Mouse (Mus musculus): ENCODE measurements at regions not wholly inside any gene's neighbourhood (a gene's known extent, or its start where the extent isn't known, plus 50 kb on each side); places are given as distances from the start of the nearest gene placed in this dataset.
A peak's percentile ranks its signal among the peaks of the same experiment; 100 is the strongest.

- 33% methylated on average over 22 of the region's 22 CpGs for WGBS
- Histone ChIP-seq H3K27me3 (ENCODE audit: control insufficient read depth, insufficient read depth, low read length) (no peaks in the 10 kb centered on the region), H3K27ac (ENCODE audit: insufficient read depth, low read depth, low read length) (no peak overlapping the region), H3K4me3 (ENCODE audit: low read depth, low read length) (0 out of 2 replicates have a peak overlapping the region, but pooled peaks have one; percentile 4), H3K4me1 (ENCODE audit: control insufficient read depth, insufficient read depth, insufficient read length, low read length) (no peaks in the 10 kb centered on the region), H3K36me3 (ENCODE audit: control insufficient read depth, insufficient read depth, low read length) (no peaks in the 10 kb centered on the region)
- TF ChIP-seq CTCF (IDR thresholded peaks at IDR 0.05; ENCODE audit: extremely low read depth, insufficient read length, insufficient replicate concordance, low read depth, low read length) (no peak), POLR2A (IDR thresholded peaks at IDR 0.05; ENCODE audit: low read depth, low read length) (no peak)
These were observed 263.0 kb upstream of the Adamts16 start for GRCm38 (mm10) chr13:71104419-71105228.

GRCm38 (mm10) chr13:71084301-71084700 is 242.7 kb upstream of the Adamts16 start:
- Histone ChIP-seq H3K27ac (ENCODE audit: insufficient read depth, low read depth, low read length) (no peak overlapping the region), H3K27me3 (ENCODE audit: control insufficient read depth, insufficient read depth, low read length) (no peaks in the 10 kb centered on the region), H3K36me3 (ENCODE audit: control insufficient read depth, insufficient read depth, low read length) (no peaks in the 10 kb centered on the region), H3K4me3 (ENCODE audit: low read depth, low read length) (no peak overlapping the region), H3K4me1 (ENCODE audit: control insufficient read depth, insufficient read depth, insufficient read length, low read length) (no peaks in the 10 kb centered on the region)
- 47% methylated on average over 6 of the region's 6 CpGs for WGBS
- TF ChIP-seq POLR2A (IDR thresholded peaks at IDR 0.05; ENCODE audit: low read depth, low read length) (no peak), CTCF (IDR thresholded peaks at IDR 0.05; ENCODE audit: extremely low read depth, insufficient read length, insufficient replicate concordance, low read depth, low read length) (no peak)

- H3K27me3 ChIP-seq (ENCODE audit: control insufficient read depth, insufficient read depth, low read length), result no peaks in the 10 kb centered on the region
- H3K36me3 ChIP-seq (ENCODE audit: control insufficient read depth, insufficient read depth, low read length), result no peaks in the 10 kb centered on the region
- no peaks in the 10 kb centered on the region for H3K4me1 ChIP-seq (ENCODE audit: control insufficient read depth, insufficient read depth, insufficient read length, low read length)
- no peak overlapping the region for H3K27ac ChIP-seq (ENCODE audit: insufficient read depth, low read depth, low read length)
- no peak for TF ChIP-seq POLR2A (IDR thresholded peaks at IDR 0.05; ENCODE audit: low read depth, low read length)
- no peak for TF ChIP-seq CTCF (IDR thresholded peaks at IDR 0.05; ENCODE audit: extremely low read depth, insufficient read length, insufficient replicate concordance, low read depth, low read length)
- H3K4me3 ChIP-seq (ENCODE audit: low read depth, low read length), result no peak overlapping the region
- 89% methylated on average over 4 of the region's 4 CpGs for WGBS
These were observed 234.3 kb upstream of the Adamts16 start for GRCm38 (mm10) chr13:71075916-71076315.

GRCm38 (mm10) chr13:71074012-71074411 is 232.4 kb upstream of the Adamts16 start:
- Histone ChIP-seq H3K36me3 (ENCODE audit: control insufficient read depth, insufficient read depth, low read length) (no peaks in the 10 kb centered on the region), H3K4me3 (ENCODE audit: low read depth, low read length) (no peak overlapping the region), H3K27ac (ENCODE audit: insufficient read depth, low read depth, low read length) (no peak overlapping the region), H3K27me3 (ENCODE audit: control insufficient read depth, insufficient read depth, low read length) (no peaks in the 10 kb centered on the region), H3K4me1 (ENCODE audit: control insufficient read depth, insufficient read depth, insufficient read length, low read length) (no peaks in the 10 kb centered on the region)
- 72% methylated on average over 10 of the region's 10 CpGs for WGBS
- TF ChIP-seq POLR2A (IDR thresholded peaks at IDR 0.05; ENCODE audit: low read depth, low read length), result no peak
- no peak for TF ChIP-seq CTCF (IDR thresholded peaks at IDR 0.05; ENCODE audit: extremely low read depth, insufficient read length, insufficient replicate concordance, low read depth, low read length)

GRCm38 (mm10) chr13:71068757-71069201 is 227.2 kb upstream of the Adamts16 start:
- TF ChIP-seq CTCF (IDR thresholded peaks at IDR 0.05; ENCODE audit: extremely low read depth, insufficient read length, insufficient replicate concordance, low read depth, low read length) (no peak), POLR2A (IDR thresholded peaks at IDR 0.05; ENCODE audit: low read depth, low read length) (no peak)
- no peak overlapping the region for H3K27ac ChIP-seq (ENCODE audit: insufficient read depth, low read depth, low read length)
- 57% methylated on average over 11 of the region's 11 CpGs for WGBS
- no peaks in the 10 kb centered on the region for H3K27me3 ChIP-seq (ENCODE audit: control insufficient read depth, insufficient read depth, low read length)
- H3K36me3 ChIP-seq (ENCODE audit: control insufficient read depth, insufficient read depth, low read length), result no peaks in the 10 kb centered on the region
- H3K4me1 ChIP-seq (ENCODE audit: control insufficient read depth, insufficient read depth, insufficient read length, low read length), result no peaks in the 10 kb centered on the region
- H3K4me3 ChIP-seq (ENCODE audit: low read depth, low read length), result no peak overlapping the region

- Histone ChIP-seq H3K4me3 (ENCODE audit: low read depth, low read length) (no peak overlapping the region), H3K36me3 (ENCODE audit: control insufficient read depth, insufficient read depth, low read length) (no peaks in the 10 kb centered on the region), H3K27ac (ENCODE audit: insufficient read depth, low read depth, low read length) (no peak overlapping the region), H3K27me3 (ENCODE audit: control insufficient read depth, insufficient read depth, low read length) (no peaks in the 10 kb centered on the region), H3K4me1 (ENCODE audit: control insufficient read depth, insufficient read depth, insufficient read length, low read length) (no peaks in the 10 kb centered on the region)
- TF ChIP-seq CTCF (IDR thresholded peaks at IDR 0.05; ENCODE audit: extremely low read depth, insufficient read length, insufficient replicate concordance, low read depth, low read length) (no peak), POLR2A (IDR thresholded peaks at IDR 0.05; ENCODE audit: low read depth, low read length) (no peak)
- 56% methylated on average over 4 of the region's 4 CpGs for WGBS
These were observed 226.4 kb upstream of the Adamts16 start for GRCm38 (mm10) chr13:71068011-71068410.

GRCm38 (mm10) chr13:71065568-71065967 is 224.0 kb upstream of the Adamts16 start:
- H3K4me3 ChIP-seq (ENCODE audit: low read depth, low read length), result no peak overlapping the region
- no peaks in the 10 kb centered on the region for H3K27me3 ChIP-seq (ENCODE audit: control insufficient read depth, insufficient read depth, low read length)
- no peaks in the 10 kb centered on the region for H3K36me3 ChIP-seq (ENCODE audit: control insufficient read depth, insufficient read depth, low read length)
- WGBS, result 65% methylated on average over 1 of the region's 1 CpGs
- H3K27ac ChIP-seq (ENCODE audit: insufficient read depth, low read depth, low read length), result no peak overlapping the region
- no peaks in the 10 kb centered on the region for H3K4me1 ChIP-seq (ENCODE audit: control insufficient read depth, insufficient read depth, insufficient read length, low read length)
- TF ChIP-seq CTCF (IDR thresholded peaks at IDR 0.05; ENCODE audit: extremely low read depth, insufficient read length, insufficient replicate concordance, low read depth, low read length), result no peak
- TF ChIP-seq POLR2A (IDR thresholded peaks at IDR 0.05; ENCODE audit: low read depth, low read length), result no peak

Data from small intestine, adult 2 months (tissue).